Comparison of ENCODE assay signal across 20 mouse cellular contexts in the genomic region with DNA sequence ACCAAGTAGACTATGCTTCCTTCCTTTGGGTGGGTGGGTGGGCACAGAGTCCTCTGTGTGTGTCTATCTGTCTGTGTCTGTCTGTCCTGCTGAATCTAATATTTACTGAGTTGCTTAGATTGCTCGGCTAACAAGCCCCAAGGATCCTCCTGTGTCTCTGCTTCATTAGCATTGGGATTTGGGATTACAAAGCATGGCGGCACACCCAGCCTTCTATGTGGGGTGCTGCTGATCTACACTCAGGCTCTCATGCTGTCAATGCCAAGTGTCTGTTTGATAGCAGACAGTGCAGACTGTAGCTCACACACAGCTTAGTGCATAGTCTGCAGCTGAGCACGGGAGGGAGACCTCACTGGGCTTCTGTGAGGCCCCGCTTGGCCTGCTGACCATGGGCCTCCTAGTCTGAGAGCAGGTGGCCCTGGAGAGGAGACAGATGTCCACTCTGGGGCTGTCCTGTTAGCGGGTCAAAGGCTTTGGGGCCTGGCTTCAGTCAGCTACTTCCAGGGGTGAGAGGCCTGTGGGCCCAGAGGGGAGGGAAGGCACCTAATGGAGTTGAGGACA. TPM values are rescaled to one million over a fixed set of nuclear protein-coding genes. Genes with fewer than 3 reads are reported as not detected.
DNase-seq lines count a peak whose midpoint lies in the region; ATAC-seq lines count a peak whose summit lies in the region.
"Had no signal": no experiment of that assay in that cellular context is flagged by ENCODE, and none has a peak within 500 bp of the region (broad histone marks: within the 10 kb centered on the region; RNA-seq: fewer than 3 reads in every experiment).

No protein-coding gene starts in this region.

- H3K9ac ChIP-seq in midbrain, embryonic 16.5 days (ENCODE audit: low read depth, low read length) = no peak overlapping the region
- H3K9ac ChIP-seq in hindbrain, embryonic 16.5 days (ENCODE audit: low read depth, low read length) = no peak overlapping the region
- H3K9ac ChIP-seq: forebrain, embryonic 13.5 days; liver, embryonic 12.5 days had no signal

- peak; percentile 75 for DNase-seq in heart, adult 11 months
- no peak for DNase-seq in heart, embryonic 10.5 days (ENCODE audit: low spot score)
- DNase-seq in midbrain, embryonic 10.5 days (ENCODE audit: low spot score) = no peak
- DNase-seq in ES-CJ7 (ENCODE audit: low read depth, low spot score) = peak; percentile 45
- no peak for DNase-seq in adrenal gland, adult 2 months
- DNase-seq: adrenal gland, adult 8-10 months; cerebellum, adult 9-10 months; gastrocnemius, postnatal 25 days; kidney, adult 8-10 months; kidney, postnatal 36 days; layer of hippocampus, adult 9-11 months; lung, adult 2 months; lung, postnatal 36 days; thymus, postnatal 25 days had no signal

- H3K4me2 ChIP-seq in midbrain, embryonic 16.5 days (ENCODE audit: low read length) = no peak overlapping the region
- H3K4me2 ChIP-seq in hindbrain, embryonic 16.5 days (ENCODE audit: low read length) = no peak overlapping the region
- H3K4me2 ChIP-seq: forebrain, embryonic 13.5 days; liver, embryonic 12.5 days had no signal

- H3K36me3 ChIP-seq in heart, embryonic 10.5 days = peaks cover 34% of the 10 kb centered on the region
- H3K36me3 ChIP-seq in midbrain, embryonic 10.5 days = peaks cover 78% of the 10 kb centered on the region
- H3K36me3 ChIP-seq in midbrain, embryonic 16.5 days (ENCODE audit: control insufficient read depth, insufficient read depth, low read length) = peaks cover 6% of the 10 kb centered on the region; the same call in 1 of the 2 replicates
- peaks cover 6% of the 10 kb centered on the region; the same call in 1 of the 2 replicates for H3K36me3 ChIP-seq in hindbrain, embryonic 16.5 days (ENCODE audit: control insufficient read depth, insufficient read depth, low read length)

- 53% methylated on average over 5 of the region's 5 CpGs for WGBS in heart, embryonic 10.5 days
- WGBS in midbrain, embryonic 10.5 days = 77% methylated on average over 5 of the region's 5 CpGs
- 73% methylated on average over 5 of the region's 5 CpGs for WGBS in midbrain, embryonic 16.5 days
- 65% methylated on average over 5 of the region's 5 CpGs for WGBS in hindbrain, embryonic 16.5 days

- peaks cover 61% of the 10 kb centered on the region for H3K4me1 ChIP-seq in heart, embryonic 10.5 days
- H3K4me1 ChIP-seq in midbrain, embryonic 10.5 days = peaks cover 29% of the 10 kb centered on the region
- H3K4me1 ChIP-seq in midbrain, embryonic 16.5 days (ENCODE audit: control insufficient read depth, insufficient read depth, low read length) = peaks cover under 1% of the 10 kb centered on the region; the same call in 1 of the 2 replicates
- no peaks in the 10 kb centered on the region for H3K4me1 ChIP-seq in hindbrain, embryonic 16.5 days (ENCODE audit: control insufficient read depth, insufficient read depth, low read depth, low read length)

- no peak for ATAC-seq in midbrain, embryonic 16.5 days
- 0 out of 2 replicates have a peak, but pooled peaks have one; percentile 31 for ATAC-seq in hindbrain, embryonic 16.5 days
- ATAC-seq: CD4-positive, CD25-positive, alpha-beta regulatory T cell, adult 4 months; forebrain, embryonic 13.5 days; liver, embryonic 12.5 days had no signal

- no peaks in the 10 kb centered on the region for H3K9me3 ChIP-seq in heart, embryonic 10.5 days
- H3K9me3 ChIP-seq in midbrain, embryonic 10.5 days (replicated peaks) = no peaks in the 10 kb centered on the region
- no peaks in the 10 kb centered on the region for H3K9me3 ChIP-seq in midbrain, embryonic 16.5 days (replicated peaks; ENCODE audit: control insufficient read depth, low read length, poor library complexity, severe bottlenecking)
- no peaks in the 10 kb centered on the region for H3K9me3 ChIP-seq in hindbrain, embryonic 16.5 days (ENCODE audit: control insufficient read depth, low read length)
- H3K9me3 ChIP-seq: forebrain, embryonic 13.5 days; liver, embryonic 12.5 days had no signal

- H3K27ac ChIP-seq in heart, embryonic 10.5 days = no peak overlapping the region
- H3K27ac ChIP-seq in midbrain, embryonic 10.5 days (replicated peaks) = 0 out of 2 replicates have a peak overlapping the region, but pooled peaks have one; percentile 42
- H3K27ac ChIP-seq in midbrain, embryonic 16.5 days (ENCODE audit: low read length) = no peak overlapping the region
- H3K27ac ChIP-seq in hindbrain, embryonic 16.5 days (ENCODE audit: low read depth, low read length) = no peak overlapping the region
- H3K27ac ChIP-seq: forebrain, embryonic 13.5 days; left cerebral cortex, adult 2 months; liver, embryonic 12.5 days had no signal

- no peak overlapping the region for H3K4me3 ChIP-seq in heart, embryonic 10.5 days
- H3K4me3 ChIP-seq in midbrain, embryonic 10.5 days = no peak overlapping the region
- H3K4me3 ChIP-seq in midbrain, embryonic 16.5 days (ENCODE audit: low read depth, low read length) = no peak overlapping the region
- no peak overlapping the region for H3K4me3 ChIP-seq in hindbrain, embryonic 16.5 days (ENCODE audit: low read length)
- H3K4me3 ChIP-seq: forebrain, embryonic 13.5 days; left cerebral cortex, adult 2 months; liver, embryonic 12.5 days had no signal

- no peaks in the 10 kb centered on the region for H3K27me3 ChIP-seq in heart, embryonic 10.5 days (ENCODE audit: insufficient read depth, poor library complexity, severe bottlenecking)
- no peaks in the 10 kb centered on the region for H3K27me3 ChIP-seq in midbrain, embryonic 10.5 days (ENCODE audit: low read depth, poor library complexity, severe bottlenecking)
- no peaks in the 10 kb centered on the region for H3K27me3 ChIP-seq in midbrain, embryonic 16.5 days (ENCODE audit: control insufficient read depth, insufficient read depth, low read depth, low read length)
- no peaks in the 10 kb centered on the region for H3K27me3 ChIP-seq in hindbrain, embryonic 16.5 days (replicated peaks; ENCODE audit: control insufficient read depth, insufficient read depth, low read length)
- H3K27me3 ChIP-seq: forebrain, embryonic 13.5 days; liver, embryonic 12.5 days had no signal

RNA-seq across cellular contexts. Expression of gene Prep, which starts 8.6 kb away (rescaled TPM):
- 30.5 and 32.5 TPM in 2 replicates for polyA plus RNA-seq in heart, embryonic 10.5 days (2016; fragmentation: Nextera tagmentation; extraction: Ambion mirVana)
- polyA plus RNA-seq in midbrain, embryonic 10.5 days (2016; fragmentation: Nextera tagmentation; extraction: Ambion mirVana) = 34.3 and 36.6 TPM in 2 replicates
- polyA plus RNA-seq in midbrain, embryonic 16.5 days (2015; fragmentation: Nextera tagmentation; extraction: Ambion mirVana) = 26.1 and 26.3 TPM in 2 replicates
- 26.9 and 28.1 TPM in 2 replicates for polyA plus RNA-seq in hindbrain, embryonic 16.5 days (2015; fragmentation: Nextera tagmentation; extraction: Ambion mirVana)
- 10 to 100 TPM; 19.2 to 22.4 TPM for total RNA-seq in adrenal gland, adult 2 months (2021)
- polyA plus RNA-seq in adrenal gland, adult 2 months (2012; rRNA removed) = 13.2 and 14.2 TPM in 2 replicates

Comparison
In these comparisons a context has a peak if more than half of its experiments do, and no peak if none do; other contexts are left out.
1. DNase-seq: peak in heart, adult 11 months (single experiment) and ES-CJ7 (single experiment); none in heart, embryonic 10.5 days (single experiment), midbrain, embryonic 10.5 days (single experiment) and adrenal gland, adult 2 months (single experiment).